28 mouse cellular contexts compared by ENCODE assay signal in the genomic region with DNA sequence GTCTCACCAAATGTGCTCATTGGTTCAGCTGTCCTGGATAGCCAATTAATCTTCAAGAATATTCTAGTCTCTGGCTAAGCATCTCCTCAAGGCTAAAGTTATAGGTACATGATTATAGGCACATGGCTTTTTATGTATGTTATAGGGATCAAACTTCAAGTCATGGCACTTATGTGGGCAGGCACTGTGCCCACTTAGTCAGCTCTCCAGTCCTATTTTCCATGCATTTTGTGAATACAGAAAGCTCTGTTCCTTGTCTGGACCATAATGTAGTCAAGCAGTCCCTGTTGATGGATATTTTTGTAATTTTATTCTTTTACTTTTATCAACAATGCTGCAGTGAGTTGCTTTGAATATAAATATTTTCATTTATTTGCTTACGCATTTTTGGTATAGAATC.
"Had no signal": no experiment of that assay in that cellular context is flagged by ENCODE, and none has a peak within 500 bp of the region (broad histone marks: within the 10 kb centered on the region; RNA-seq: fewer than 3 reads in every experiment).

No protein-coding gene starts in this region.

- H3K9me3 ChIP-seq: embryonic facial prominence, embryonic 12.5 days; embryonic facial prominence, embryonic 13.5 days; embryonic facial prominence, embryonic 15.5 days; forebrain, embryonic 10.5 days; forebrain, embryonic 12.5 days; forebrain, embryonic 13.5 days; forebrain, embryonic 15.5 days had no signal

- H3K4me1 ChIP-seq: embryonic facial prominence, embryonic 13.5 days; embryonic facial prominence, embryonic 15.5 days; forebrain, embryonic 13.5 days; forebrain, embryonic 15.5 days had no signal

- H3K36me3 ChIP-seq: embryonic facial prominence, embryonic 12.5 days; embryonic facial prominence, embryonic 13.5 days; embryonic facial prominence, embryonic 15.5 days; forebrain, embryonic 10.5 days; forebrain, embryonic 12.5 days; forebrain, embryonic 15.5 days had no signal

- H3K4me2 ChIP-seq: embryonic facial prominence, embryonic 12.5 days; embryonic facial prominence, embryonic 13.5 days; embryonic facial prominence, embryonic 15.5 days; forebrain, embryonic 12.5 days; forebrain, embryonic 13.5 days; forebrain, embryonic 15.5 days had no signal

- DNase-seq: cerebellum, adult 2 months; cerebellum, adult 8-10 months; cerebellum, adult 9-10 months; cerebellum, adult 9-11 months; cerebellum, postnatal 10 days; cerebellum, postnatal 14 days; cerebellum, postnatal 25 days; cerebellum, postnatal 36 days; embryo, embryonic 11 days; forebrain, postnatal 0 days; gastrocnemius, adult 2 months; gastrocnemius, postnatal 10 days; gastrocnemius, postnatal 14 days; gastrocnemius, postnatal 25 days; gastrocnemius, postnatal 36 days; heart, adult 11 months; heart, adult 18-20 months; heart, adult 2 months had no signal

- ATAC-seq: forebrain, embryonic 13.5 days; forebrain, embryonic 14.5 days; forebrain, embryonic 15.5 days; forebrain, embryonic 16.5 days; forebrain, postnatal 0 days had no signal

- H3K27me3 ChIP-seq: embryonic facial prominence, embryonic 12.5 days; embryonic facial prominence, embryonic 13.5 days; embryonic facial prominence, embryonic 15.5 days; forebrain, embryonic 12.5 days; forebrain, embryonic 13.5 days; forebrain, embryonic 15.5 days had no signal

- H3K4me3 ChIP-seq: embryonic facial prominence, embryonic 12.5 days; embryonic facial prominence, embryonic 13.5 days; embryonic facial prominence, embryonic 15.5 days; erythroblast, embryonic 14.5 days; forebrain, embryonic 10.5 days; forebrain, embryonic 12.5 days; forebrain, embryonic 13.5 days; forebrain, embryonic 15.5 days; gastrocnemius, adult 2 months; heart, adult 2 months had no signal

- H3K27ac ChIP-seq: embryonic facial prominence, embryonic 12.5 days; embryonic facial prominence, embryonic 13.5 days; embryonic facial prominence, embryonic 15.5 days; forebrain, embryonic 10.5 days; forebrain, embryonic 12.5 days; forebrain, embryonic 13.5 days; forebrain, embryonic 15.5 days; gastrocnemius, adult 2 months; heart, adult 2 months had no signal

- H3K9ac ChIP-seq: embryonic facial prominence, embryonic 12.5 days; embryonic facial prominence, embryonic 13.5 days; embryonic facial prominence, embryonic 15.5 days; forebrain, embryonic 12.5 days; forebrain, embryonic 13.5 days; forebrain, embryonic 15.5 days; forebrain, postnatal 0 days had no signal
